Mouse (Mus musculus): ENCODE data around the gene Fam71a. TPM values are rescaled to one million over a fixed set of nuclear protein-coding genes. Genes with fewer than 3 reads are reported as not detected.

Gene Fam71a
- polyA plus RNA-seq (2014; fragmentation: Illumina TruSeq; extraction: RNeasy Lipid Tissue Mini Kit (QIAGEN cat#74804); ENCODE audit: low read depth, low replicate concordance) = not detected

DNA sequence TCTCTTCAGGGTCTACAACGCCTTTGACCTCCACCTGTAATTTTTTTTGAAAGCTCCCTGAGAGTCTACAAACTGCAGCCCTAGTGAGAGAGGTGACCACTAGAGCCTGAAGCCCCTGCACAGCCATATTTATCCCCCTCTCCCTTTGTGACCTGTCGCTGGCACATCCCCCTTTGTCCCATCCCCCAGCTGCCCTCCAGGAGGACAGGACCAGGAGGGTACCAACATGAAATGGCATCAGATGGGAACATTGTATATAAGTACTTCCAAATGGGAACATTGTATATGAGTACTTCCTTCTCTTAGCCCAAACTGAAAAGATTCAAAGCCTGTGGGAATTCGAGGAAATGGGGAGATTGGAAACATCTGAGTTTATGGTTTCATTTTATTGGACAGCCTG, at the start of gene Fam71a:
Gene Fam71a, minus strand, starts transcription at position 101 of the 400 bp plus-strand sequence.

Other genes with a start within 250 kb of the Fam71a start
- 52.3 TPM for gene Angel2, start 239.7 kb downstream of the Fam71a start, polyA plus RNA-seq (2014; fragmentation: Illumina TruSeq; extraction: RNeasy Lipid Tissue Mini Kit (QIAGEN cat#74804); ENCODE audit: low read depth, low replicate concordance)
- gene Vash2, start 185.5 kb downstream of the Fam71a start, polyA plus RNA-seq (2014; fragmentation: Illumina TruSeq; extraction: RNeasy Lipid Tissue Mini Kit (QIAGEN cat#74804); ENCODE audit: low read depth, low replicate concordance) = 0.17 TPM
- 30.5 TPM for gene Flvcr1, start 138.7 kb downstream of the Fam71a start, polyA plus RNA-seq (2014; fragmentation: Illumina TruSeq; extraction: RNeasy Lipid Tissue Mini Kit (QIAGEN cat#74804); ENCODE audit: low read depth, low replicate concordance)
- gene Spata45, start 128.2 kb downstream of the Fam71a start, polyA plus RNA-seq (2014; fragmentation: Illumina TruSeq; extraction: RNeasy Lipid Tissue Mini Kit (QIAGEN cat#74804); ENCODE audit: low read depth, low replicate concordance) = not detected
- 13.0 TPM for gene Tatdn3, start 101.9 kb downstream of the Fam71a start, polyA plus RNA-seq (2014; fragmentation: Illumina TruSeq; extraction: RNeasy Lipid Tissue Mini Kit (QIAGEN cat#74804); ENCODE audit: low read depth, low replicate concordance)
- gene Nsl1, start 101.8 kb downstream of the Fam71a start, polyA plus RNA-seq (2014; fragmentation: Illumina TruSeq; extraction: RNeasy Lipid Tissue Mini Kit (QIAGEN cat#74804); ENCODE audit: low read depth, low replicate concordance) = 0.82 TPM
- not detected for gene Batf3, start 67.0 kb downstream of the Fam71a start, polyA plus RNA-seq (2014; fragmentation: Illumina TruSeq; extraction: RNeasy Lipid Tissue Mini Kit (QIAGEN cat#74804); ENCODE audit: low read depth, low replicate concordance)
- 0.99 TPM for gene Atf3, start 53.2 kb upstream of the Fam71a start, polyA plus RNA-seq (2014; fragmentation: Illumina TruSeq; extraction: RNeasy Lipid Tissue Mini Kit (QIAGEN cat#74804); ENCODE audit: low read depth, low replicate concordance)
- gene Nenf, start 153.4 kb upstream of the Fam71a start, polyA plus RNA-seq (2014; fragmentation: Illumina TruSeq; extraction: RNeasy Lipid Tissue Mini Kit (QIAGEN cat#74804); ENCODE audit: low read depth, low replicate concordance) = not detected
- gene Tmem206, start 161.1 kb upstream of the Fam71a start, polyA plus RNA-seq (2014; fragmentation: Illumina TruSeq; extraction: RNeasy Lipid Tissue Mini Kit (QIAGEN cat#74804); ENCODE audit: low read depth, low replicate concordance) = 7.1 TPM
- 297 TPM for gene Ppp2r5a, start 238.5 kb upstream of the Fam71a start, polyA plus RNA-seq (2014; fragmentation: Illumina TruSeq; extraction: RNeasy Lipid Tissue Mini Kit (QIAGEN cat#74804); ENCODE audit: low read depth, low replicate concordance)